Mouse (Mus musculus) ES-Bruce4 (cell line): ENCODE data around the gene Hes6.

Experiments used
- CTCF ChIP-seq: IDR thresholded peaks from one replicate; pipeline ENCODE4 v1.8.1; 2011; ENCODE audit warnings: low read depth, low read length
- POLR2A ChIP-seq: IDR thresholded peaks from one replicate; pipeline ENCODE4 v1.8.1; 2011; ENCODE audit warnings: low read length; ENCODE audit not compliant: insufficient read depth

DNA sequence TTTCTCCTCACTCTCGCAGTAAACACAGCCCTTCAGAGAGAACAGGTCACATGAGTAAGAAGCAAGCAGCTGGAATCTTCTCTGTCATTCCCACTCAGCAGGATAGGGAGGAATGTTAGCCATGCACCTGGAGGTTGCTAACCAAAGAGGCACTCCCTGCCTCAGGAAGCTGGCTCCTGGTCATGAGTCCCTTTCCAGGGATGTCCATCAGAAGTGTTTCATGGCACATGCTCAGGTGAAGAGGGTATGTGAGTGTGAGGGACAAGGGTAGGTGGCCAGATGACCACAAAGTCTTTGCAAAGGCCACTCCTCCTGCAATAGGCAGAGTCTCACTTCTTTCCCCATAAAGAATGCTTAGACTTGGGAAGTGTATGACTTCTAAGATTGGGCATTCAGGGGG, 4.2 kb upstream of the Hes6 start:
- no peak for TF ChIP-seq POLR2A
- no peak for TF ChIP-seq CTCF
